Mouse (Mus musculus) ES-E14 (cell line): ENCODE measurements around the gene Dnah1.

ENCODE experiments used
- CHD2 ChIP-seq: IDR thresholded peaks from 2 replicates; pipeline ENCODE4 v1.6.1; 2014; ENCODE audit warnings: mild to moderate bottlenecking, low read depth, low read length, inconsistent platforms
- HCFC1 ChIP-seq: IDR thresholded peaks from 2 replicates; pipeline ENCODE4 v1.6.1; 2012; ENCODE audit warnings: low read length, inconsistent platforms, borderline replicate concordance; ENCODE audit not compliant: insufficient read depth
- MAFK ChIP-seq: IDR thresholded peaks from 2 replicates; pipeline ENCODE4 v1.6.1; 2014; ENCODE audit warnings: mild to moderate bottlenecking, low read depth, low read length, inconsistent platforms; ENCODE audit not compliant: insufficient read depth
- ZC3H11A ChIP-seq: IDR thresholded peaks from 2 replicates; pipeline ENCODE4 v1.6.1; 2012; ENCODE audit warnings: low read depth, mild to moderate bottlenecking, inconsistent platforms, low read length, borderline replicate concordance
- ZNF384 ChIP-seq: IDR thresholded peaks from 2 replicates; pipeline ENCODE4 v1.6.1; 2012; ENCODE audit warnings: low read depth, low read length, inconsistent platforms

GRCm38 (mm10) chr14:31345367-31345766 is 21.7 kb upstream of the Dnah1 start:
- TF ChIP-seq MAFK (no peak), ZNF384 (no peak), CHD2 (no peak), HCFC1 (no peak), ZC3H11A (no peak)
